Mouse (Mus musculus) cerebellum, adult 11 months (tissue): ENCODE measurements around the gene Ccdc13.

Source experiments
- DNase-seq: peaks from one replicate; pipeline ENCODE4 v3.0.0; 2022

The Ccdc13 gene

GRCm38 (mm10) chr9:121759091-121760081 is 79.9 kb downstream of the Ccdc13 start, which contains the start of gene Zfp651:
TSS of gene Zfp651 (plus strand) at chr9:121759330.
- DNase-seq, result peak; percentile 58

DNA sequence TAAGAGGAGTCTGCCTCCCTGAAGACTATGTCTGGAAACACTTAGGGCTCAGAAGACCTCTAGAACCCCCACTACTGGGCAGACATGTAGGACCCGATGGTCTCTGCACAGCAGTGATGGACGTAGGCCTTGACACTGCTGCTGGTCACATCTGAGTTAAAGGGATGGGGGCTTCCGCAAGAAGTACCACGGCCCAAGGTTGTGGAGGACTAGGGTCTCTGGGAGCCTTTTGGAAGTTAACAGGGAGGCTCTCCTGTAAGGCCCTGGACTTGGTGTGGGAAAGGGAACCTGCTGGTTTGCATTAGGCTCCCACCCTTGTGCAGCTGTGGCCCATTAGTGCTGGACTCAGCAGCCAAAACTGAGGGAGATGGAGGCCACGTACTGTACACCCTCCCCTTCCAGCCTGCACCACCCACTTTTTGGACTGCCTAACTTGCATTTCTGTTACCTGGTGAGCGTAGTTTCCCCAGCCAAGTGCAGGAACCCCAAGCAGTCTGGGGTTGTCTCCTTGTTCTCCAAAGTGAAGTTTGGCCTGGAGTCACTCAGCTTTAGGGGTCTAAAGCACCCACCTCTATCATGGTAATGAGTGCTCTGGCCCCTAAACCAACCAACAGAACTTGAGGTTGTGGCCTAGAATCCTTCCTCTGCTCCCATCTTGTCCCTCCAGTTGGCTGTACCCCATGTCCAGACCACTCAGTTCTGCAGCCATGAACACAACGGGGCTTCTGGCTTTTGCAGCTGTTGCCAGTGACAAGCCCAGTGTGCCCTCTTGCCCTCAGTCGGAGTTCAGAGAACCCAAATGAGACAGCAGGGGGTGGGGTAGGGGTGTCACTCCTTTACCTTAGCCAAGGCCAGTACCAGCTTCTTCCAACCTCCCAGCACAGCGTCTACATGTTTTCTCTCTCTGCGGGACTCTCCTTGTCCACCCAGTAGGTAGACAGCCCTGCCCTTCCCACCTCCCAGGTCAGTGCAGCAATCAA is 81.1 kb downstream of the Ccdc13 start:
- no peak for DNase-seq

DNA sequence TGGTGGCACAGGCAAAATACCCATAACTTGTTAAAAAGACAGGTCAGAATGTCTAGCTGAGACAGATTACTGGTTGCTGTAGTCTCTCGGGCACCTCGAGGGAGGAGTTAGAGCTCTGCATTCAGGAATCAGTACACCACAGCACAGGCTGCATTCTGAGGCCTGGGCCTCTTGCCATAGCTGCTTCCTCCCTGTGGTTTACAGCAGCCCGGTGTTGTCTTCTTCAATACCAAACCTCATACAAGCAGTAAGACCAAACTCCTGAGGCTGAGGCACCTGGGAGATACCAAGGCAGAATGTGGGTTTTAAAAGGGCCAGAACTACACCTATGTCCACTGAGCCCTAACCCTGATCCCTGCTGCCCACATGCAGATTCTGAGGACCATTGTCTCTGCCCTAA is 81.8 kb downstream of the Ccdc13 start:
- no peak for DNase-seq

DNA sequence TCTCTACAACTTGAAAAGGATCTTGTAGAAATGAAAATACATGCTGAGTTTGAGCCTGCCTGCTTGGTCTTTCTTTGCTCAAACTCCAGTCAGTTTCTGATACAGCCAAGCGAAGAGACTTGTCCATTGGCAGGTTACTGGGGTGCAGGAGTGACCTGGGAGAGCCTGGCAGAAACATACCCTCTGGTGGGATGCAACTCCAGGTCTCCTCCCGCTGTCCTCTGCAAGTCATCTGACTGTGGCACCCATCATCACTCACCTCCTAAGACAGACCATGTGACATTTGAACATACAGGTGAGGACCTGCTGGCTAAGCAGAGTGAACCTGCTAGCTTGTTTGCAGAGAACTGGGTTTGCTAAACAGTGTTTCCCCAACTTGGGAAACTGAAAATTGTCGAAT is 82.5 kb downstream of the Ccdc13 start:
- DNase-seq, result no peak

GRCm38 (mm10) chr9:121754624-121755023 is 84.6 kb downstream of the Ccdc13 start:
- DNase-seq, result no peak

DNA sequence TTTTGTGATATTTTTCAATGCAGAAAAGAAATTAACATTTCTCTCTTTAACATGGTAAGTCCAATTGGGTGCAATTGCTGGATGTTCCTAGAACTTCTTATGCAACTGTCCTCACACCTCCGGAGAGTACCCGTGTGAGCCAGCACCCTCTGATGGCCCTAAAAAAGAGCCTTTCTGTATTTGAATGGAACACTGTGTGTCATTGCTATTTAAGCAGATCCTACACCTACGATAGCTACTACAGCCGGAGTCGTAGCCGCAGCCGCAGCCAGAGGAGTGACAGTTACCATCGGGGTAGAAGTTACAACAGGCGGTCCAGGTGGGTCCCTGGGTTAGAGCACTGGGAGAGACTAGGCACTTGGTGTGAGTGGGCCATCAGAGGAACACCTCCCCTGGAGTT is 86.5 kb downstream of the Ccdc13 start:
- no peak for DNase-seq
